Mouse (Mus musculus) testis, postnatal 10 days (tissue): ENCODE measurements at regions not wholly inside any gene's neighbourhood (a gene's known extent, or its start where the extent isn't known, plus 50 kb on each side); places are given as distances from the start of the nearest gene placed in this dataset.
"Not testable (repeated sequence)": the region's sequence is repeated elsewhere in the genome, so short reads cannot be mapped to it uniquely, and the experiment has no call there.

Experiments used
- DNase-seq: peaks from one replicate; pipeline ENCODE4 v3.0.0; 2021; ENCODE audit warnings: low spot score

DNA sequence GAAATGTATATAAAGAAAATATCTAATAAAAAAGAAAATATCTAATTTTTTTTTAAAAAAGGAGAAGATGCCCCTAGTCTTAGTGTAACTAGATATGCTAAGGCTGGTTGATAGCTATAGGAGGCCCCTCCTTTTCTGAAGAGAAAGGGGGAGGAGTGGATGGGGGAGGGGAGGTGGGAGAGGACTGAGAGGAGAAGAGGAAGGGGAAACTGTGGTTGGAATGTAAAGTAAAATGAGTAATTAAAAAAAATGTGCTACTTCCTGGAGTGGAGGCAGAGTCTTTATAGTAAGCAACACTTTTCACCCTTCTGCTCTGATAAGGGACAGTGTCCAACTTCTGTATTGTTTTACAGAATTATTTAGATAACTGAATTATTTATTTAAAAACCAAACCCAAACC lies 513.6 kb upstream of the Fam160b2 start:
- DNase-seq: no peak

GRCm38 (mm10) chr14:71104617-71105016 lies 505.0 kb upstream of the Fam160b2 start:
- no peak for DNase-seq

DNA sequence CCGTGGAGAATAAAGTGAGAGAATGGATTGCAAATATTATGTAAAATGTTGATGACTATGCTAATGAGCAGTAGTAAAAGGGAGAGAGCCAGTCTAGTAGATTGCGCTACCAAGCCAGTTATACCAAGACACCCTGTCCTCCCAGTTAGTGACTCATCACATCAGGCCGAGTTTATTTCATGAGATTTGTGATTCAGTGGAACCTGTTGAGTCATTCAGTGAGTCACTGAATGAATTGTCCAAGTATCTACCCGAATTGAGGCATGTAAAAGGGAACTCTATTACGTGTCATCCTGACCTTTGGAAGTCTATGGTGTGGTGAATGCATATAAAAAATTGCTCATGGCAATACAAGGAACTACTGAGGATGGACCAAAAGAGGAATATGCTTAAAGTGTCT lies 504.3 kb upstream of the Fam160b2 start:
- DNase-seq: no peak

- no peak for DNase-seq
Observed at GRCm38 (mm10) chr14:71095661-71096422, 496.2 kb upstream of the Fam160b2 start.

DNA sequence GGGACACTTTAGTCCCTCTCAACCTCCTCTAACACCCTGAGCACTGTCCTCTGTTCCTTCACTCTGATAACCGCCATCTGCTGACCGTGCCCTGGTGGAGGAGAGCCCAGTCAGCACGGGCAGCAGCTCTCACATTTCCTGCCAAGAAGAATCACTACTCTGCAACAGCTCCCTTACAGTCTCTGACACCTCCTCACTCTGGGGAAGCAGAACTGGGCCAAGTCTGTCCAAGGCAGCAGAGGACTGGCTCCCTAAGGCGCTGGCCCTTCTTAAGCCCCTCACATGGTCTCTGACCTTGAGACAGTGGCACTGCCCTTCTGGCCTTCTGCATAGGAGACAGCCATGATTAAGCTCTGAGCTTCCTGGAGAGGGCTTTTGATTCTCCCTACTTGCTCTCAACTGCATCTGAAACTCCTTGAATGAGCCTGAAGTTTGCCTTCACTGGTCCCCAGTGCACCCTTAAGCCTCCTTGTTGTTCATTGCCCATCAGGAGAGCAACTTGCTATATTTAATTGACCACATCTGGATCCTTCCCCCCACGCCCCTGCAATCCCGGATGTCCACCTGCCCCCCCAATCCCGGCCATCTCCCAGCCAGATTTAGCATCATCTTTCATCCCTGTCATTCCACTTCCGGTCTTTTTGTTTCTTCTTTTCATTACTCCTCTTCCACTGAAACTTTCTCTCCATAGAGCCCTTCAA lies 493.1 kb upstream of the Fam160b2 start:
- peak; percentile 43 for DNase-seq

DNA sequence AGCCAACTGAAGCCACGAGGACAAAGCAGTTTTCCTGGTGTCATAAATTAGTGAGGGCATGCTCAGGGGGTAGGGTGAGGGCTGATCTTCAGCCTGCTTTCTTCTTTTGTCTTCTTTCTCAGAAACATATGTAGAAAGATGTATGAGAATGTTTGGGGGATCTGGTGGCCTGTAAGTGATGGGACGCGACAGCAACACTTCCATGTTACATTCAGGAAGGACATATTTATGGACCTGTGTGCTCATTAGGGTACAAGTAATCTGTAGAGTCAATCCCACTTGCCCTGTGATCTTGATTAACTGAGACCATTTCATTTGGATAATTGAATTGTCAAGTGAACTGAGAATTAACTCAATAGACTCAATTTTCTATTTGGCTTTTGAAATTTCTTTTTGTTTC lies 486.1 kb upstream of the Fam160b2 start:
- no peak for DNase-seq

- no peak for DNase-seq
Observed at GRCm38 (mm10) chr14:71082327-71082726, 482.7 kb upstream of the Fam160b2 start.

DNA sequence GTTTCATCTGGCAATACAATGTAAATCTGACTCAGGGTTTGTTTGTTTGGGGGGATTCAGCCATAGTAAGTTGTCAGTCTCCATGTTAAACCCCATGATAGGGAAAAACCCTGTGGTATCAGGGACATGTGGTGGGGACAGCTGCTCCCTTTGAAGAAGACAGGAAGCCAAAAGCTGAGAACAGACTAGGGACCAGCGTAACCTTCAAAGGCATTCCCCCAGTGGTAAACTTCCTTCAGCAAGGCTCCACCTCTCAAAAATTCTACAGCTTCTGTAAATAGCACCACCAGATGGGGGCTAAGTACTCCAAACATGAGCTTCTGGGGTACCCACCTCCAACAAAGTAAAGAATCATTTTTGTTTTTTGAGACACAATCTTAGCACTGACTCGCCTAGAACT lies 476.0 kb upstream of the Fam160b2 start:
- DNase-seq: no peak

- DNase-seq: no peak
Observed at GRCm38 (mm10) chr14:71074019-71074418, 474.4 kb upstream of the Fam160b2 start.

DNA sequence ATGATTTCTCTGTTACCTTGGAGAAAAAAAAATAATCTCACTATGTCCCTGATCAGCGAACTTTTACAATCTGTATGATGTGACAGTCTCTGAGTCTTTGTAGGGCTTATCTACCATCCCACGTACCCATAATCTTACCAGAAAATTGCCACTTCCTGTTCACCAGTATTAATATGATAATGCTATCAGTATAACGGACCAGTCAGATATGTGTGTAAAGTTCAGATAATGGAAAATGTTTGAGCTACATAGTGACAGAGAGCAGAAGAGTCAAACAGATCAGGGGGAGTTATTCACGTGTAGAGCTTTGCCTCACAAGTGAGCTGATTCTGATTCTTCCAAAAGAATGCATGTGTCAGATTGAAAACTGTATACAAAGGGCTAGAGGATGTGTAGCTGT lies 466.0 kb upstream of the Fam160b2 start:
- DNase-seq: no peak

- no peak for DNase-seq
Observed at GRCm38 (mm10) chr14:71056601-71057000, 457.0 kb upstream of the Fam160b2 start.

DNA sequence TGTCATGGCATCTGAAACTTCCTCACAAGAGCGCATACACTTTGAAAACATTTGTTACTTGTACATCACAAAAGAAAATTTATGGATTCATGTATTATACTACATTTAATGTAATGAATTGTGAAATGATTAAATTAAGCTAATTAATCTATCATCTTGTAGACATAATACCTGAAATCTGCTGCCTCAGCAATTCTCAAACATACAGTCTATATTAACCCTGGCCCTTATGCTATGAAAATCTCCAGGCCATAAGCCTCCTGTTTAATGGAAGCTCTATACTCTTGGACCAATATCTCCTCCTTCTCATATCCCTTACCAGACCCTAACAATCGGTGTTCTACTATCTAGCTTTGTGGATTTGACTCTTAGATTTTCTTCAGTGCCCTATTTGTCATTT lies 455.8 kb upstream of the Fam160b2 start:
- DNase-seq: no peak

GRCm38 (mm10) chr14:71053788-71054641 lies 454.4 kb upstream of the Fam160b2 start:
- DNase-seq: no peak

GRCm38 (mm10) chr14:71047096-71047495 lies 447.5 kb upstream of the Fam160b2 start:
- no peak for DNase-seq

- not testable (repeated sequence) for DNase-seq
Observed at GRCm38 (mm10) chr14:71043879-71044770, 444.5 kb upstream of the Fam160b2 start.

DNA sequence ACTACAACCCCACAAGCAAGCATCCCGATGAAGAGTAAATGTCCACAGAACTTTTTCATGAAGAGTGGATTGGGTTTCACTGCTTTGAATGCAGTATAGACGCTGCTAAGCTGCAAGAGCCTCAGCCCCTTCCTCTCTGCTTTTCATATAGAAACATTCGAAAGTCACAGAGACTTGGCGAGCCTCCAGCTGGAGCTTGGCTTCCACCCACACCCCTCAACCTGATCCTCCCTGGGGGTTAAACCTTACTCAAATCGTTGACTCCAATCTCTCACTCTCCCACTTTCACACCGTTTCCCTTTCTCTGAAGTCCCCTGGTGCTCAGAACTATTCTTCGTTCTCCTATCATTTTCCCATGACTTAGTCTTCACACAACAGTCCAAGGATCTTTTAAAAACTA lies 437.0 kb upstream of the Fam160b2 start:
- no peak for DNase-seq

GRCm38 (mm10) chr14:71033586-71033985 lies 434.0 kb upstream of the Fam160b2 start:
- DNase-seq: no peak

DNA sequence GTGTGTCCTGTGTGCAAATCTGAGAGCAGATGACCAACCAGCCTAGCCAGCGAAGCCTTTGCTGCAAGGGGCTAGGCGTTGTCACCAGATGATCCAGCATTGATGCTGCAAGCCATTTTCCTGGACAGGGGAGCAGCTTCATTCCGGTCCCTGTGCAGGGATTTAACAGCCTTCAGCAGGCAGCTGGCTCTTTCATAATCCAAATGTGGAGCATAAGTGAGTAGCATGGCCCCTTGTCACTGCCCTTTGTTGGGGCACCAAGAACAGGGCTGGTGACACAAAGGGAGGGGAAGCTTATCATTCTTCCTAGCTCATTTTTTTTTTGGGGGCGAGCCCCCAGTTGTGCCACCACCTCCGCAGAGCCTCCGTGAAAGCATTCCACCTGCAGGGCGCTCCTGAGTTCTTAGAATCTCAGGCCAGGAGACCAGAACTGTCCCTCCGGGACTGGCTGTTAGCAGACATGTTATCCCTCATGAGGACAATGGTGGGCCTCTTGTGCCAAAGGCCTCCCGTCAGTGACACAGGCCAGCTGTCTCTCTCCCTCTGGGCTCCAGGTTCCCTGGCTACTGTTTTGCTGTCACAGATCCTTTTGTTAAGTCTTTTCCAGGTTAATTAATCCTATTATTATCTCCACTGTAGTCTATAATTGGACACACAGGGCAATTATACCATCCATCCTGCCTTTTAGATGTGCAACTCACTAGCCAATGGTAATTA lies 430.7 kb upstream of the Fam160b2 start:
- DNase-seq: no peak
